Mouse (Mus musculus): ENCODE data around the gene B4galnt4. TPM values are rescaled to one million over a fixed set of nuclear protein-coding genes. Genes with fewer than 3 reads are reported as not detected.
A peak's percentile ranks its signal among the peaks of the same experiment; 100 is the strongest.

Gene B4galnt4
- polyA plus RNA-seq, 1 experiment = 0.36 TPM

GRCm38 (mm10) chr7:141087894-141088293, 27.0 kb downstream of the B4galnt4 start:
- no peak for TF ChIP-seq POLR2A (IDR thresholded peaks at IDR 0.05; ENCODE audit: borderline replicate concordance, extremely low read depth, low read depth, low read length)
- TF ChIP-seq CTCF (IDR thresholded peaks at IDR 0.05; ENCODE audit: insufficient read depth, low read length) = no peak
- H3K4me3 ChIP-seq (replicated peaks; ENCODE audit: extremely low read depth, low read depth, low read length) = no peak overlapping the region
- 17% methylated on average over 8 of the region's 8 CpGs for WGBS
- DNase-seq = no peak
- H3K4me1 ChIP-seq (ENCODE audit: control insufficient read depth, insufficient read depth, low read length) = no peaks in the 10 kb centered on the region

DNA sequence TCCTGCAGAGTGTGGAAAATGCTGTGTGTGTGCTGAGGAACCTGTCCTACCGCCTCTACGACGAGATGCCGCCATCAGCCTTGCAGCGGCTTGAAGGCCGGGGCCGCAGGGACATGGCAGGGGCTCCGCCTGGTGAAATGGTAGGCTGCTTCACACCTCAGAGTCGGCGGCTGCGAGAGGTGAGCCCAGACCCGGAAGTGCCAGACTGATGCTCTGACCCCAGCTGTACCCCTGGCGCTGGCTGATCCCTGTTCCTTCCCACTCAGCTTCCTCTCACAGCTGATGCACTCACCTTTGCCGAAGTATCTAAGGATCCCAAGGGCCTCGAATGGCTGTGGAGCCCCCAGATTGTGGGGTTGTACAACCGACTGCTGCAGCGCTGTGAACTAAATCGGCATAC, 27.6 kb downstream of the B4galnt4 start:
- TF ChIP-seq POLR2A (IDR thresholded peaks at IDR 0.05; ENCODE audit: borderline replicate concordance, extremely low read depth, low read depth, low read length) (no peak), CTCF (IDR thresholded peaks at IDR 0.05; ENCODE audit: insufficient read depth, low read length) (no peak)
- no peak for DNase-seq
- Histone ChIP-seq H3K4me1 (ENCODE audit: control insufficient read depth, insufficient read depth, low read length) (no peaks in the 10 kb centered on the region), H3K4me3 (replicated peaks; ENCODE audit: extremely low read depth, low read depth, low read length) (no peak overlapping the region)
- 14% methylated on average over 18 of the region's 18 CpGs for WGBS

GRCm38 (mm10) chr7:141090228-141090627, 29.3 kb downstream of the B4galnt4 start:
- Histone ChIP-seq H3K4me3 (replicated peaks; ENCODE audit: extremely low read depth, low read depth, low read length) (no peak overlapping the region), H3K4me1 (ENCODE audit: control insufficient read depth, insufficient read depth, low read length) (no peaks in the 10 kb centered on the region; the same call in 1 of the 2 replicates)
- TF ChIP-seq POLR2A (IDR thresholded peaks at IDR 0.05; ENCODE audit: borderline replicate concordance, extremely low read depth, low read depth, low read length) (no peak), CTCF (IDR thresholded peaks at IDR 0.05; ENCODE audit: insufficient read depth, low read length) (no peak)
- DNase-seq = no peak
- whole genome bisulfite sequencing = 65% methylated on average over 8 of the region's 8 CpGs

DNA sequence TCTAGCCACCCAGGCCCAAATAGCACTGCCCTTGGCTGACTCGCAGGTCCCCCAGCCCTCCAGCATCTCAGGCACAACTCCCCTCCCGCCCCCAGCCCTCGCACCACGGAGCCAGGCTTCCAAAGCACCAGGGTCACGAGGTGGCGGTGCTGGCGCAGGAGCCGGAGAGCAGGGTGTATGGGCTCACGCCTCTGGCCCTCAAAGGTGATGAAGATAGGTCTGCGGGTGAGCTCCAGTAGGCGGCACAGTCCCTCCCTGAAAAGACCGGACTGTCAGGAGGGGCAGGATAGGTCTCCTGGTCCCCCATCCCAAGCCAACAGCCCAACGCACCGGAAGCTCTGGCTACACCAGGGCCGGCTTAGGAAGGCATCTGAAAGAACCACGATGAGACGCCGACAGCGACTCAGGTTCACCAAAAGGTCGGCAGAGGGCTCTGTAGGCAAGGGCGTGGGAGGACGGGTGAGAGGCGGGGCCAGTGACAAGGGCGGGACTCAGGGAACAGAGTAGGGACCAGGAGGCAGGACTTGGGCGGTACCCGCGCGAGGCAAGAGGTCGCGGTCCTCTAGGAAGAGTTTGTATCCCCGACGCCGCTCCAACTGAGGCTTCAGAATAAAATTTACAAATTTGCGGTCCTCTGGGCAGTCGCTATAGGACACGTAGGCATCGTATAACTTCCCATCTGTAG, 31.3 kb downstream of the B4galnt4 start:
- DNase-seq = peak; percentile 83
- 15% methylated on average over 37 of the region's 37 CpGs for WGBS
- Histone ChIP-seq H3K4me1 (ENCODE audit: control insufficient read depth, insufficient read depth, low read length) (peaks cover 7% of the 10 kb centered on the region), H3K4me3 (replicated peaks; ENCODE audit: extremely low read depth, low read depth, low read length) (no peak overlapping the region)
- TF ChIP-seq POLR2A (IDR thresholded peaks at IDR 0.05; ENCODE audit: borderline replicate concordance, extremely low read depth, low read depth, low read length) (peak; percentile 15; the same call in 1 of the 2 replicates), CTCF (IDR thresholded peaks at IDR 0.05; ENCODE audit: insufficient read depth, low read length) (peak; percentile 70)

- no peak for TF ChIP-seq POLR2A (IDR thresholded peaks at IDR 0.05; ENCODE audit: borderline replicate concordance, extremely low read depth, low read depth, low read length)
- no peak for TF ChIP-seq CTCF (IDR thresholded peaks at IDR 0.05; ENCODE audit: insufficient read depth, low read length)
- DNase-seq = no peak
- H3K4me1 ChIP-seq (ENCODE audit: control insufficient read depth, insufficient read depth, low read length) = peaks cover 7% of the 10 kb centered on the region
- H3K4me3 ChIP-seq (replicated peaks; ENCODE audit: extremely low read depth, low read depth, low read length) = no peak overlapping the region
- WGBS = 86% methylated on average over 6 of the region's 6 CpGs
Measured at GRCm38 (mm10) chr7:141093950-141094349, 33.0 kb downstream of the B4galnt4 start.

- 63% methylated on average over 15 of the region's 15 CpGs for WGBS
- DNase-seq = no peak
Measured at GRCm38 (mm10) chr7:141094487-141095205, 33.7 kb downstream of the B4galnt4 start.

DNA sequence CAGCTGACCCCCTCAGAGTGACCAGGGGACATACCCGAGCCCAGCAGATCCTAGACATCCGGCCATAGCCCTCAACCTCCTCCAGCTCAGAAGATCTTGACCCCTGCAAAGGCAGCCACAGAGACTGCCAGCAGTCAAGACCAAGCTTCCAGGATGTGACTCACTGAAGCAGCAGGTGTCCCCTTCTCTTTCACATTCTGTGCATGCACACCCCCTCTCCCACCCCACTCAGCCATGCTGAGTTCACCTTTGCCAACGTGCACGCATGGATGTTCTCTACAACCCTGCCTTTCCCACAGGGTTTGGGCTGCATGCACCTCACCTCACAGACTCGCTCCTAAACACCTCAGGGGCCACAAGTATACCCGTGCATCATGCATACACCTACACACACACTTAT, 35.1 kb downstream of the B4galnt4 start:
- 56% methylated on average over 6 of the region's 6 CpGs for WGBS
- TF ChIP-seq POLR2A (IDR thresholded peaks at IDR 0.05; ENCODE audit: borderline replicate concordance, extremely low read depth, low read depth, low read length) (no peak), CTCF (IDR thresholded peaks at IDR 0.05; ENCODE audit: insufficient read depth, low read length) (no peak)
- peaks cover 10% of the 10 kb centered on the region for H3K4me1 ChIP-seq (ENCODE audit: control insufficient read depth, insufficient read depth, low read length)
- peak overlapping the region; percentile 65 for H3K4me3 ChIP-seq (replicated peaks; ENCODE audit: extremely low read depth, low read depth, low read length)
- no peak for DNase-seq

More at GRCm38 (mm10) chr7:141094487-141095205, 33.7 kb downstream of the B4galnt4 start:
- Histone ChIP-seq H3K4me1 (ENCODE audit: control insufficient read depth, insufficient read depth, low read length) (peaks cover 10% of the 10 kb centered on the region), H3K4me3 (replicated peaks; ENCODE audit: extremely low read depth, low read depth, low read length) (no peak overlapping the region)
- TF ChIP-seq POLR2A (IDR thresholded peaks at IDR 0.05; ENCODE audit: borderline replicate concordance, extremely low read depth, low read depth, low read length) (no peak), CTCF (IDR thresholded peaks at IDR 0.05; ENCODE audit: insufficient read depth, low read length) (no peak)

DNA sequence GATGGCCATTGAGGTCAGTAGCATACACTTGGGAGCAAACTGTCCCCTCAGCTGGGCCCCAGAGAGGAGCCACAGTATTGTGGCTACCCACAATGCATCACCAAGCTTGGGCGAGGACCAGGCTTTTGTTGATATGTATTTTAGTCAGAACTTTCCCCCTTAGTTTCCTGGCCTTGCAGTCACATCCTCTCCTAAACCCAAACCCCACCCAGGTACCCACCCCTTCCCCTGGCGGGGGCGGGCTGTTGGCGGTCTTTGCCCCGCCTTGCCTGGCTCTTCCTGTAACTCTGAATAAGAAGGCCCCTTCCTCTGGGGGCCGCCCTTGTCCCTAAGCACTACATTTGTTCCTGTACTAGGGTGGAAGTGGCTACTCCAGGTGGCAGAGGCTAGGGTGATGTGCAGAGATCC, 35.7 kb downstream of the B4galnt4 start:
- H3K4me3 ChIP-seq (replicated peaks; ENCODE audit: extremely low read depth, low read depth, low read length) = peak overlapping the region; percentile 65
- H3K4me1 ChIP-seq (ENCODE audit: control insufficient read depth, insufficient read depth, low read length) = peaks cover 10% of the 10 kb centered on the region
- WGBS = 23% methylated on average over 6 of the region's 6 CpGs
- DNase-seq = peak; percentile 53
- TF ChIP-seq CTCF (IDR thresholded peaks at IDR 0.05; ENCODE audit: insufficient read depth, low read length) (0 out of 2 replicates have a peak, but pooled peaks have one; percentile 12), POLR2A (IDR thresholded peaks at IDR 0.05; ENCODE audit: borderline replicate concordance, extremely low read depth, low read depth, low read length) (peak; percentile 46; the same call in 1 of the 2 replicates)

DNA sequence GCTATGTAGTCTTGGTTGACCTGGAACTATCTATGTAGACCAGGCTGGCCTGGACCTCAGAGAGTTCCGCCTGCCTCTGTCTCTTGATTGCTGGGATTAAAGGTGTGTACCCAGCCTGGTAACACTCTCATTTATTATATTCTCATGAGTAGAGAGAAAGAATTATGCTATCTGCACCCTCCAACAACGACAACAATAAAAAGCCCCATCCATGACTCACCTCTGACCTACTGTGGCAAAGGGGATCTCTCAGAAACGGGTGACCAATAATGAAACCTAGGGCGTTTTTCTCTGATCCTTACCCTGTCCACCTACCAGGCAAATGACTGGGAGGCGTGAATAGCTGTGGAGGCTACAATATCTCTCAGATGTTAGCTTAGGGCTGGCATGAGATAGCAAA, 36.3 kb downstream of the B4galnt4 start:
- TF ChIP-seq POLR2A (IDR thresholded peaks at IDR 0.05; ENCODE audit: borderline replicate concordance, extremely low read depth, low read depth, low read length) = no peak
- TF ChIP-seq CTCF (IDR thresholded peaks at IDR 0.05; ENCODE audit: insufficient read depth, low read length) = no peak
- 79% methylated on average over 5 of the region's 5 CpGs for WGBS
- H3K4me1 ChIP-seq (ENCODE audit: control insufficient read depth, insufficient read depth, low read length) = peaks cover 10% of the 10 kb centered on the region
- no peak for DNase-seq
- H3K4me3 ChIP-seq (replicated peaks; ENCODE audit: extremely low read depth, low read depth, low read length) = no peak overlapping the region
